Mouse (Mus musculus): ENCODE data around the gene Gkn2. TPM values are rescaled to one million over a fixed set of nuclear protein-coding genes. Genes with fewer than 3 reads are reported as not detected.

Gene Gkn2
- polyA plus RNA-seq, 1 experiment = not detected

- no peak for TF ChIP-seq GATA1 (IDR thresholded peaks at IDR 0.05; ENCODE audit: low read length)
Measured at GRCm38 (mm10) chr6:87388877-87389276, 15.7 kb downstream of the Gkn2 start, which contains the start of gene Gkn3. TSS of gene Gkn3 (minus strand) at chr6:87388935.

- TF ChIP-seq GATA1 (IDR thresholded peaks at IDR 0.05; ENCODE audit: low read length) = no peak
Measured at GRCm38 (mm10) chr6:87389455-87389989, 16.4 kb downstream of the Gkn2 start.

- TF ChIP-seq GATA1 (IDR thresholded peaks at IDR 0.05; ENCODE audit: low read length) = no peak
Measured at GRCm38 (mm10) chr6:87393466-87394205, 20.5 kb downstream of the Gkn2 start.

GRCm38 (mm10) chr6:87394783-87395182 lies 21.6 kb downstream of the Gkn2 start:
- no peak for TF ChIP-seq GATA1 (IDR thresholded peaks at IDR 0.05; ENCODE audit: low read length)

- TF ChIP-seq GATA1 (IDR thresholded peaks at IDR 0.05; ENCODE audit: low read length) = no peak
Measured at GRCm38 (mm10) chr6:87399137-87399536, 26.0 kb downstream of the Gkn2 start.

- no peak for TF ChIP-seq GATA1 (IDR thresholded peaks at IDR 0.05; ENCODE audit: low read length)
Measured at GRCm38 (mm10) chr6:87399886-87400566, 26.9 kb downstream of the Gkn2 start.

GRCm38 (mm10) chr6:87401456-87401855 lies 28.3 kb downstream of the Gkn2 start:
- no peak for TF ChIP-seq GATA1 (IDR thresholded peaks at IDR 0.05; ENCODE audit: low read length)

GRCm38 (mm10) chr6:87412011-87412410 lies 38.9 kb downstream of the Gkn2 start:
- no peak for TF ChIP-seq GATA1 (IDR thresholded peaks at IDR 0.05; ENCODE audit: low read length)

GRCm38 (mm10) chr6:87422304-87422703 lies 49.1 kb downstream of the Gkn2 start:
- TF ChIP-seq GATA1 (IDR thresholded peaks at IDR 0.05; ENCODE audit: low read length) = no peak

- no peak for TF ChIP-seq GATA1 (IDR thresholded peaks at IDR 0.05; ENCODE audit: low read length)
Measured at GRCm38 (mm10) chr6:87424037-87424816, 51.1 kb downstream of the Gkn2 start.

GRCm38 (mm10) chr6:87426954-87427353 lies 53.8 kb downstream of the Gkn2 start:
- no peak for TF ChIP-seq GATA1 (IDR thresholded peaks at IDR 0.05; ENCODE audit: low read length)

GRCm38 (mm10) chr6:87427616-87428015 lies 54.5 kb downstream of the Gkn2 start:
- no peak for TF ChIP-seq GATA1 (IDR thresholded peaks at IDR 0.05; ENCODE audit: low read length)

- no peak for TF ChIP-seq GATA1 (IDR thresholded peaks at IDR 0.05; ENCODE audit: low read length)
Measured at GRCm38 (mm10) chr6:87428487-87429044, 55.4 kb downstream of the Gkn2 start, which contains the start of gene Bmp10. TSS of gene Bmp10 (plus strand) at chr6:87428994.

Other genes with a start within 250 kb of the Gkn2 start
- not detected in 2 replicates for gene Antxr1, start 37.5 kb upstream of the Gkn2 start, polyA plus RNA-seq (2012)
- not detected in 2 replicates for gene Gkn1, start 22.4 kb upstream of the Gkn2 start, polyA plus RNA-seq (2012)
- gene Gkn3, start 15.6 kb downstream of the Gkn2 start, polyA plus RNA-seq (2012) = not detected in 2 replicates
- gene Bmp10, start 55.6 kb downstream of the Gkn2 start, polyA plus RNA-seq (2012) = not detected in 2 replicates
- gene Arhgap25, start 159.9 kb downstream of the Gkn2 start, polyA plus RNA-seq (2012) = 0.09 and 0.21 TPM in 2 replicates
- 0.15 and 0.16 TPM in 2 replicates for gene Prokr1, start 217.4 kb downstream of the Gkn2 start, polyA plus RNA-seq (2012)

Data from G1E-ER4 (cell line).